Mouse (Mus musculus) c-Kit-positive CD71-positive TER-119-positive erythroid progenitor cells, embryonic 14.5 days (primary cell): ENCODE results near the gene Btnl9.
"Not testable (repeated sequence)": the region's sequence is repeated elsewhere in the genome, so short reads cannot be mapped to it uniquely, and the experiment has no call there.

Experiments
- DNase-seq: peaks from one replicate; pipeline ENCODE4 v3.0.0-alpha.2; 2013; ENCODE audit warnings: low spot score

Btnl9 gene

GRCm38 (mm10) chr11:49176047-49176779 lies 10.7 kb downstream of the Btnl9 start:
- DNase-seq = not testable (repeated sequence)

- DNase-seq = no peak
Measured at GRCm38 (mm10) chr11:49175345-49175744, 11.6 kb downstream of the Btnl9 start.

- DNase-seq = no peak
Measured at GRCm38 (mm10) chr11:49170576-49170975, 16.4 kb downstream of the Btnl9 start.

GRCm38 (mm10) chr11:49168839-49169611 lies 17.9 kb downstream of the Btnl9 start:
- DNase-seq = no peak

- no peak for DNase-seq
Measured at GRCm38 (mm10) chr11:49156821-49157814, 29.8 kb downstream of the Btnl9 start.

- no peak for DNase-seq
Measured at GRCm38 (mm10) chr11:49154077-49154476, 32.9 kb downstream of the Btnl9 start, which contains the start of gene Olfr1394. Gene Olfr1394, plus strand, starts transcription at chr11:49154377.

GRCm38 (mm10) chr11:49141974-49142373 lies 45.0 kb downstream of the Btnl9 start, which contains the start of gene Olfr1395:
Gene Olfr1395, plus strand, starts transcription at chr11:49142274.
- DNase-seq = no peak

GRCm38 (mm10) chr11:49124169-49124568 lies 62.8 kb downstream of the Btnl9 start:
- peak; percentile 33 for DNase-seq

GRCm38 (mm10) chr11:49119635-49120034 lies 67.3 kb downstream of the Btnl9 start:
- no peak for DNase-seq
